Mouse (Mus musculus) v-Abl transformed pro-B cells (cell line): Measurements from ENCODE around the gene Tm9sf1.

Experiments
- in situ Hi-C, 2 experiments: fragments of 400-800 bp; cut with MboI; formaldehyde crosslinking; loops; one replicate each; pipeline ENCODE4 v1.15.1; 2025; ENCODE audit not compliant: unreplicated experiment in 2 of 2

Gene Tm9sf1

DNA sequence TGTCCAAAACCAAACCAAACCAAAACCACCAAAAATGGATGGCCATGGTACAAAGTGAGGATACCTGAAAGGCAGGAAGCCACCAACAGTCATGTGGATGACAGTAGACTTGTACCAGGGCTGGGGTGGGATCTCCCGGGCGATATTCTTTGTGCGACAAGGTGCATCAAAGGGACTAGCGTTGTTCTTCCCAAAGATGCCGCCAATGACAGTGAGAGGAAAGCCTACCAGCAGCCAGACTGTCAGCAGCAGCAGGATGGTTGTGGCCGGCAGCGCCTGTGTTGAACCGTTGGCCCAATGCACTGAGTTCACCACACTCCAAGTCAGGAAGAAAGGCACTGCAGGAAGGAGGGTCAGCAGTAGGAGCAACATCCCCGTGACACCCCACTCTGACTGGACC lies 5.8 kb downstream of the Tm9sf1 start, which contains the start of gene Gm49378:
Gm49378 (minus strand) TSS at position 101 of the 400 bp plus-strand sequence.
- in situ Hi-C loops, result no loop called here

GRCm38 (mm10) chr14:55635523-55636007 lies 8.0 kb downstream of the Tm9sf1 start, which contains the start of gene Ipo4:
Gene Ipo4, minus strand, starts transcription at chr14:55635957.
- in situ Hi-C loops, result no loop called here

- in situ Hi-C loops, result no loop called here
Measured at GRCm38 (mm10) chr14:55634874-55635522, 8.6 kb downstream of the Tm9sf1 start.

DNA sequence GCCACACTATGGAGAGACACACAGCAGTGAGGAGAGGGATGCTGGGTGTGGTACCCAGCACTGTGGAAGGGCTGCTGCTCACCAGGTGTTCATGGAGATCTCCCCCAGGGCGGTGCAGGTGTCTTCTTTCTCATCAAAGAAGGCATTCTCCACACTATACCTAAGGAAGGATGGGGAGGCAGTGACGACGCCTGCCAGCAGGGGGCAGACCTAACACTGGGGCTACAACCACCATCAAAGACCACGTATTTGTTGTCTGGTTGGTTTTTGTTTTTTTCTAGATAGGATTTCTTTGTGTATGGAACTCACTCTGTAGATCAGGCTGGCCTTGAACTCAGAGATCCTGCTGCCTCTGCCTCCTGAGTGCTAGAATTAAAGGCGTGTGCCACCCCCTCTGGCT lies 14.3 kb downstream of the Tm9sf1 start:
- in situ Hi-C loops, result loop anchor here (5.0 kb wide), 1 partner anchor 123 kb away; no protein-coding TSS in a partner anchor

DNA sequence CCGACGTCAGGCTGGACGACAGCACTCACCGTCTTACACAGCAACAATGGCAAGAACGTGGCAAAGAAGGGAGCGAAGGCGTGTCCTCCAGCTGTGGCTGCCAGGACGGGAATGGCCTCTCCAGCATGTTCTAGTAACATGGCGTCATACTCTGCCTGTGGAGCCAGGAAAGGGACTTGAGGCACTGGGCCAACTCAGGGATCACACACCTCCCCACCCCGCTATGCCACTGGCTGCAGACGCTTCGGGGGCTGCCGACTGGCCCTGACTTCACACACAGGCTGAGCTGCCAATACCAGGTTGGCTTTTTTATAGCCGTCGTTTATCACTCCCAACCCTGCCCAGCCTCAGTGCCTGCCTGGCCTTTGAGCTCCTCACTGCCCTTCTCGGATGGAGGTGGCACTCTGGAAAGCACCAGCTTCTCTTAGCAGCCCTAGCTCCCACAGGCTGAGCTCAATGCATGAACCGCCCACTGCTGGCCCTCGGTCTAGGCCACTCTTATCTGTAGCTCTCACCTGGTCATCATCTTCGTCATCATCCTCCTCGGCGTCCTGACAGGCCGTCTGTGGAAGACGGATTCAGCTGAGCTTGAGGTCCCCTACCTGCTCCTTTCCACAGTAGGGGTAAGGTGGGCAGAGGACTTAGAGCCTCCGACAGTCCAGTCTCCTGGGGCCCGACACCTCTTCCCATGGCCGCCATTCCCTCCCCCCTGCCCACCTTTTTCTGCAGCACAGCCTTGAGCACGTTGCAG lies 15.4 kb downstream of the Tm9sf1 start:
- in situ Hi-C loops, result loop anchor here (5.0 kb wide), 1 partner anchor 124 kb away; no protein-coding TSS in a partner anchor

- in situ Hi-C loops, result no loop called here
Measured at GRCm38 (mm10) chr14:55618486-55619195, 25.0 kb downstream of the Tm9sf1 start.

DNA sequence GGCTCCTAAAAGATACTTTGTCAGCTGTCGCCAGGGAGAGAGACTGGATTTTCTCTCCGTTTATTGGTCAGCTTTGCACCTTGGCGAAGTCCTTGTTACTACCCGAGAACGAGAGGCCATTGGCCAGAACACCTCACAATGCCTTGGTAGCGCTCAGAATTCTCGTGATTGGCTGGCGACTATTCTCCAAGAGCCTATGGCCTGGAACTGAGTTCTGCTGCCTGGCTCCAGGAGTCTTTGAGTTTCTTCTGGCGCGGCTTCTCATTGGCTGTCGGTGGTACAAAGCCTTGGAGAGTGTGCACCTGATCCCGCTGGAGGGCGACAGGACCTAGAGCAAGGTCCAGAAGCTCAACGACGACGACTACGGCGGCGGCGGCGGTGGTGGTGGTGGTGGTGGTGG lies 25.8 kb downstream of the Tm9sf1 start, which contains the start of gene Rec8:
Rec8 (plus strand) TSS at position 216 of the 400 bp plus-strand sequence.
- in situ Hi-C loops, result no loop called here

GRCm38 (mm10) chr14:55616844-55617243 lies 26.8 kb downstream of the Tm9sf1 start:
- in situ Hi-C loops, result no loop called here

GRCm38 (mm10) chr14:55615876-55616275 lies 27.7 kb downstream of the Tm9sf1 start:
- in situ Hi-C loops, result no loop called here

DNA sequence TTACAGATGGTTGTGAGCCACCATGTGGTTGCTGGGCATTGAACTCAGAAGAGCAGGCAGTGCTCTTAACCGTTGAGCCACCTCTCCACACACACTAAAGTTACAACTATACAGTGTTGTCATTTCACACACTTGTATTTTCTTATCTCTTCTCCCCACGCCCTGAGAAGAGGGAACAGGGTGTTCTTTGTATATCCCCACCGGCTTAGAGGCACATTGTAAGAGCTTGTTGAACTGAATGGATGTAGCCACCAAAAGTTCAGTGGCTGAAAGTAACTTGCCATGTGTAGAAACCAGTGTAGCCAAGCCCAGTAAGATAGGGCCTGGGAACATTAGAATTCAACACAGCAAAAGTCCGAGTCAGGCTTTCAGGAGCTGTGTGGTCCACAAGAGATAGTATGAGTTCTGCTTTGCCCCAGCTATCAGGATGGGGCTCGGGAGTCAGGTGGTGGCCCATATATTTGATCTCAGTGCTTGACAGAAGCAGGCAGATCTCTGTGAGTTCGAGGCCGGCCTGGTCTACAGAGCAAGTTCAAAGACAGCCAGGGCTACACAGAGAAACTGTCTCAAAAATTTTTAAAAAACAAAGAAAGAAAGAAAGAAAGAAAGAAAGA lies 28.9 kb downstream of the Tm9sf1 start:
- in situ Hi-C loops, result no loop called here

DNA sequence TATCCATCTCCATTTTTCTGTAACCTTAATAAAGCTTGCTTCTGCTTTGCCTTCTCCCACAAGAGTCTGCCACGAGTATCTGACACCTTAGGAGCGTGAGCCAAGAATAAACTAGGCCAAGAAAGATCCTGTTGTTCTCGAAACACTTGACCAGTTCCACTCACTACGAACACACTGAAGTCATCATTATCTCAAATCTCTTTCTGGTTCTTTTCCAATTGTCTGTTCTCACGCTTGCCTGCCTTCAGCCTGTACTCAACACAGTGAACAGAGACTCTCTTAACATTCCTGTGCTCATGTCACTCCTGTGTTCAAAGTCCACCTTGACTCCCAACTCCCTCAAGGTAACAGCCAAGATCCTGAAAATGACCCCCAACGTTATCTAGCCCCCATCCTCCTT lies 30.3 kb downstream of the Tm9sf1 start:
- in situ Hi-C loops, result no loop called here

- in situ Hi-C loops, result no loop called here
Measured at GRCm38 (mm10) chr14:55608339-55608738, 35.3 kb downstream of the Tm9sf1 start.

GRCm38 (mm10) chr14:55605743-55606459 lies 37.7 kb downstream of the Tm9sf1 start:
- in situ Hi-C loops, result no loop called here

- in situ Hi-C loops, result no loop called here
Measured at GRCm38 (mm10) chr14:55604823-55605222, 38.8 kb downstream of the Tm9sf1 start.

GRCm38 (mm10) chr14:55603633-55604576 lies 39.7 kb downstream of the Tm9sf1 start:
- in situ Hi-C loops, result no loop called here

DNA sequence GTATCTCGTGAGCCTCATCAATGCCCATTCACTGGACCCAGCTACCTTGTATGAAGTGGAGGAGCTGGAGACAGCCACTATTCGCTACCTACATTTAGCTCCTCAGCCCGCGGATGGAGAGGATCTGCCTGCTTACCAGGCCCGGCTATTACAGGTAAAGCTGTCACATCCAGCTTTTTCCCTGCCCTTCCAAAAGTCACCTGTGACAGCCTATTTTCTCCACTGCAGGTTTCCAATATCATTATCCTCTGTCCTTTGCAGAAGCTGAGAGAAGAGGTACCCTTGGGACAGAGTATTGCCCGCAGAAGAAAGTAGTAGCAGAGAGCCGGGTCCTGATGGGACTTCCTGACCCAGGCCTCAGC lies 40.4 kb downstream of the Tm9sf1 start, which contains the start of gene Irf9:
Irf9 (plus strand) TSS at position 301 of the 362 bp plus-strand sequence.
- in situ Hi-C loops, result no loop called here

GRCm38 (mm10) chr14:55598521-55599390 lies 44.9 kb downstream of the Tm9sf1 start:
- in situ Hi-C loops, result no loop called here
